Mouse (Mus musculus): ENCODE measurements around the gene Afg1l. TPM values are rescaled to one million over a fixed set of nuclear protein-coding genes. Genes with fewer than 3 reads are reported as not detected.

The Afg1l gene
- polyA plus RNA-seq (2012; rRNA removed), result 7.2 and 7.6 TPM in 2 replicates

GRCm38 (mm10) chr10:42478341-42478720 is at the start of gene Afg1l:
Gene Afg1l, minus strand, starts transcription at chr10:42478565.

GRCm38 (mm10) chr10:42501775-42502348 is 23.5 kb upstream of the Afg1l start, which contains the start of gene Snx3:
Gene Snx3, plus strand, starts transcription at chr10:42502030.

GRCm38 (mm10) chr10:42276507-42277345 is 201.6 kb downstream of the Afg1l start, which contains the start of gene Foxo3:
Gene Foxo3, minus strand, starts transcription at chr10:42276755.

Other genes with a start within 250 kb of the Afg1l start
- 10.3 and 10.6 TPM in 2 replicates for gene Foxo3, start 201.8 kb downstream of the Afg1l start, polyA plus RNA-seq (2012; rRNA removed)
- gene Snx3, start 23.5 kb upstream of the Afg1l start, polyA plus RNA-seq (2012; rRNA removed), result 322 and 323 TPM in 2 replicates
- 9.2 and 10.7 TPM in 2 replicates for gene Nr2e1, start 105.1 kb upstream of the Afg1l start, polyA plus RNA-seq (2012; rRNA removed)
- 26.9 and 28.0 TPM in 2 replicates for gene Ostm1, start 105.3 kb upstream of the Afg1l start, polyA plus RNA-seq (2012; rRNA removed)